Mouse (Mus musculus): Measurements from ENCODE around the gene Olfr1391.
"Not testable (repeated sequence)": the region's sequence is repeated elsewhere in the genome, so short reads cannot be mapped to it uniquely, and the experiment has no call there.

Gene Olfr1391

GRCm38 (mm10) chr11:49322442-49322841 lies at the start of gene Olfr1391:
TSS of gene Olfr1391 (plus strand) at chr11:49322742.
- DNase-seq (ENCODE audit: low spot score in 2 of 2): no peak

GRCm38 (mm10) chr11:49273834-49274519 lies 48.6 kb upstream of the Olfr1391 start:
- no peak for DNase-seq (ENCODE audit: low spot score in 2 of 2)

- DNase-seq (ENCODE audit: low spot score in 2 of 2): no peak
These were observed 44.3 kb upstream of the Olfr1391 start, which contains the start of gene Olfr1393 for GRCm38 (mm10) chr11:49278222-49278621. TSS of gene Olfr1393 (plus strand) at chr11:49278304.

- not testable (repeated sequence) for DNase-seq (ENCODE audit: low spot score in 2 of 2)
These were observed 37.6 kb upstream of the Olfr1391 start, which contains the start of gene Olfr1392 for GRCm38 (mm10) chr11:49284982-49285381. TSS of gene Olfr1392 (plus strand) at chr11:49285282.

GRCm38 (mm10) chr11:49287251-49287650 lies 35.3 kb upstream of the Olfr1391 start:
- no peak for DNase-seq (ENCODE audit: low spot score in 2 of 2)

DNA sequence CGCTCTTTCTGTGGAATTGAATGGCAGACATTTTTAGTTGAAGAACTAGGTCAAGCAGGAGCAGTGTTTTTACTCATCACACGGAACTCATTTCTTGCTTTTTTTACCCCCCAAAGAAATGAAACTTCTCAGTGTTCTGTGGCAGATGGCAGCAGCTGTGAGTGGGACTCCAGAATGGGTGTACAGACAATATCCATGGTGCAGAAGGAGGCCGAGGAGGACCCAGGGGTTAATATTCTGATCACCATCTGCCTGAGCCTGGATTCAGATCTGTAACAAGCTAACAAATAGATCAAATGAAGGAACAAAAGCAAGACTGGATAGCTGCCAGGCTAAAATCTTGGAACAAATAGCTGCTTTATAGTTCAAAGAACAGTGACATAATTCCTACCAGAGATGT lies 29.8 kb upstream of the Olfr1391 start:
- no peak for DNase-seq (ENCODE audit: low spot score in 2 of 2)

DNA sequence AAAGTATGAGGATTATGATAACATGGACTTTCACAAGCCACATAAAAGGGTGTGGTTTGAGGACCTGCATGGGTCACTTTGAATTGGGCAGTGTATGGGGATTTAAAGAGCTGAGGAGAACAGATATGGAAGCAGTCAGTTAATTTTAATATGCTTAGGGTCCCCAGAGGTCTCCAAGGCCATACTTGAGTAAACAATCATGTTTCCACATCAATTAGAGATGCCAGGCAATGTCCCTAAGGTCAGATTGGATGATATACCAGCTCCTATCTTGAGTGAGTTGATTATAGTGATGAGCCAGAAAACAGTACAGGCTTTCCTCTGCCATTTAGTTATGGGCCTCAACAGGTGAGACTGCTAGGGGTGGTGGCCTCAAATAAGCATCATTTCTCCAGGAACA lies 18.1 kb upstream of the Olfr1391 start, which contains the start of gene Olfr10:
TSS of gene Olfr10 (plus strand) at position 301 of the 400 bp plus-strand sequence.
- DNase-seq (ENCODE audit: low spot score in 2 of 2): no peak

DNA sequence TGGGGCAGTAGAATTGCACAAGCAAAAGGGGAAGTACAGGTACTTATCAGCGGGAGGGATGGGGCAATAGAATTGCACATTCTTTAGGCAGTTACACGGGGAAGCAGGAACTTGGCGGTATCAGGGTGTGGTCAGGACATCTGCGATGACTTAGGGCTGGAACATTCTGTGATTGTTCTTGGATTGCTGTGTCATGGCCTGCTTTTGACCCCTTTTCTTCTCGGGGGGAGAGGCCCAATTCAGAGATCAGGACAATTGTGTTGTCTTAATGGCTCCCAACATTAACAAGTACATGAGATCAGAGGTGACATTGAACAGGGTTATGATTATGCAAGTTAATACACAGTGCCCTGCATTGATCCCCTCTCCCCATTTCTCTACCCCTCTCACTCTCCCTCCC lies 14.0 kb upstream of the Olfr1391 start:
- not testable (repeated sequence) for DNase-seq (ENCODE audit: low spot score in 2 of 2)

- no peak for DNase-seq (ENCODE audit: low spot score in 2 of 2)
These were observed 4.2 kb downstream of the Olfr1391 start for GRCm38 (mm10) chr11:49326726-49327125.

- DNase-seq (ENCODE audit: low spot score in 2 of 2): no peak
These were observed 7.1 kb downstream of the Olfr1391 start for GRCm38 (mm10) chr11:49329686-49330085.

GRCm38 (mm10) chr11:49334888-49335287 lies 12.3 kb downstream of the Olfr1391 start, which contains the start of gene Olfr1390:
TSS of gene Olfr1390 (plus strand) at chr11:49335188.
- DNase-seq (ENCODE audit: low spot score in 2 of 2): no peak

- DNase-seq (ENCODE audit: low spot score in 2 of 2): no peak
These were observed 14.7 kb downstream of the Olfr1391 start for GRCm38 (mm10) chr11:49337150-49337832.
